Mouse (Mus musculus): ENCODE measurements around the gene Sertm1. TPM values are rescaled to one million over a fixed set of nuclear protein-coding genes. Genes with fewer than 3 reads are reported as not detected.

Gene Sertm1
- polyA plus RNA-seq, 1 experiment from 2014 or later = 0.10 TPM

GRCm38 (mm10) chr3:54894891-54895290 lies 20.8 kb downstream of the Sertm1 start:
- H3K27me3 ChIP-seq (ENCODE audit: control insufficient read depth, insufficient read depth, low read length) = no peaks in the 10 kb centered on the region
- no peak overlapping the region for H3K27ac ChIP-seq (ENCODE audit: low read length)
- WGBS = 71% methylated on average over 1 of the region's 1 CpGs
- H3K4me2 ChIP-seq (ENCODE audit: low read depth, low read length) = no peak overlapping the region
- H3K9ac ChIP-seq (ENCODE audit: low read length) = no peak overlapping the region
- ATAC-seq (ENCODE audit: insufficient read depth, low FRiP score) = no peak
- H3K36me3 ChIP-seq (ENCODE audit: control insufficient read depth, insufficient read depth, low read length) = no peaks in the 10 kb centered on the region
- H3K4me3 ChIP-seq (replicated peaks; ENCODE audit: low read length) = no peak overlapping the region
- H3K9me3 ChIP-seq (replicated peaks; ENCODE audit: control insufficient read depth, low read length) = no peaks in the 10 kb centered on the region
- no peaks in the 10 kb centered on the region for H3K4me1 ChIP-seq (ENCODE audit: control insufficient read depth, insufficient read depth, low read length)

DNA sequence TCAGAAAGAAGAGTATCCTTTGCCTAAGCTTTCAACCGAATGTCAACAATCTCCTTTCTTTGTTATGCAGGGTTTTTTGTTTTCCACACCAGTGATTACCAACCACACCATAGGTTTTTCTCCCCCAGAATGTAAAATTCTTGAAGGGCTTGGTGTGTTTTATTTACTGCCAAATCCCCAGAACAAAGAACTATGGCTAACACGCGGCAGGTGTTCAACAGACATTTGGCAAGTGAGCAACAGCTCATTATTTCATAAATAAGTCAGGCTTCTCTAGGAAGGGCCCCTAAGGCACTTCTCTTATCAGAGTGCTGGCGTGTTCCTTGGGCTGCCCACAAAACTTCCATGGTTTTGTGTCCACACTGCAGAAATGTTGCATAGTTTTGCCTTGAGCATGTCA lies 23.5 kb downstream of the Sertm1 start:
- Histone ChIP-seq H3K9me3 (replicated peaks; ENCODE audit: control insufficient read depth, low read length) (no peaks in the 10 kb centered on the region), H3K4me2 (ENCODE audit: low read depth, low read length) (no peak overlapping the region), H3K9ac (ENCODE audit: low read length) (no peak overlapping the region), H3K36me3 (ENCODE audit: control insufficient read depth, insufficient read depth, low read length) (no peaks in the 10 kb centered on the region), H3K27ac (ENCODE audit: low read length) (no peak overlapping the region), H3K4me1 (ENCODE audit: control insufficient read depth, insufficient read depth, low read length) (no peaks in the 10 kb centered on the region), H3K4me3 (replicated peaks; ENCODE audit: low read length) (no peak overlapping the region), H3K27me3 (ENCODE audit: control insufficient read depth, insufficient read depth, low read length) (no peaks in the 10 kb centered on the region)
- 59% methylated on average over 4 of the region's 4 CpGs for WGBS
- no peak for ATAC-seq (ENCODE audit: insufficient read depth, low FRiP score)

GRCm38 (mm10) chr3:54886501-54886900 lies 29.2 kb downstream of the Sertm1 start:
- Histone ChIP-seq H3K4me2 (ENCODE audit: low read depth, low read length) (no peak overlapping the region), H3K36me3 (ENCODE audit: control insufficient read depth, insufficient read depth, low read length) (no peaks in the 10 kb centered on the region), H3K9me3 (replicated peaks; ENCODE audit: control insufficient read depth, low read length) (no peaks in the 10 kb centered on the region), H3K4me1 (ENCODE audit: control insufficient read depth, insufficient read depth, low read length) (no peaks in the 10 kb centered on the region), H3K27ac (ENCODE audit: low read length) (no peak overlapping the region), H3K9ac (ENCODE audit: low read length) (no peak overlapping the region), H3K4me3 (replicated peaks; ENCODE audit: low read length) (no peak overlapping the region), H3K27me3 (ENCODE audit: control insufficient read depth, insufficient read depth, low read length) (no peaks in the 10 kb centered on the region)
- WGBS = 78% methylated on average over 2 of the region's 2 CpGs
- no peak for ATAC-seq (ENCODE audit: insufficient read depth, low FRiP score)

Other genes starting within 250 kb of the Sertm1 start
- 88.9 and 92.8 TPM in 2 replicates for gene Supt20, start 223.1 kb downstream of the Sertm1 start, polyA plus RNA-seq (2015; fragmentation: Nextera tagmentation; extraction: Ambion mirVana)
- gene Gm21958, start 201.5 kb downstream of the Sertm1 start, polyA plus RNA-seq (2015; fragmentation: Nextera tagmentation; extraction: Ambion mirVana) = 0.51 and 0.88 TPM in 2 replicates
- 87.3 and 90.3 TPM in 2 replicates for gene Exosc8, start 180.5 kb downstream of the Sertm1 start, polyA plus RNA-seq (2015; fragmentation: Nextera tagmentation; extraction: Ambion mirVana)
- 63.6 and 64.9 TPM in 2 replicates for gene Alg5, start 180.3 kb downstream of the Sertm1 start, polyA plus RNA-seq (2015; fragmentation: Nextera tagmentation; extraction: Ambion mirVana)
- gene Smad9, start 160.3 kb downstream of the Sertm1 start, polyA plus RNA-seq (2015; fragmentation: Nextera tagmentation; extraction: Ambion mirVana) = 1.1 and 1.3 TPM in 2 replicates
- 19.0 and 19.4 TPM in 2 replicates for gene Rfxap, start 108.1 kb downstream of the Sertm1 start, polyA plus RNA-seq (2015; fragmentation: Nextera tagmentation; extraction: Ambion mirVana)
- gene Ccna1, start 139.6 kb upstream of the Sertm1 start, polyA plus RNA-seq (2015; fragmentation: Nextera tagmentation; extraction: Ambion mirVana) = 1.6 and 1.8 TPM in 2 replicates
- gene Spg20, start 196.2 kb upstream of the Sertm1 start, polyA plus RNA-seq (2015; fragmentation: Nextera tagmentation; extraction: Ambion mirVana) = 36.0 and 40.1 TPM in 2 replicates
- not detected in 2 replicates for gene Ccdc169, start 221.5 kb upstream of the Sertm1 start, polyA plus RNA-seq (2015; fragmentation: Nextera tagmentation; extraction: Ambion mirVana)

Measured in stomach, embryonic 16.5 days (tissue).